In genomic region chr3:40694438-40694837, GRCm38 (mm10) we compare ENCODE assay signal across 8 mouse cellular contexts. TPM values are rescaled to one million over a fixed set of nuclear protein-coding genes. Genes with fewer than 3 reads are reported as not detected.
DNase-seq lines count a peak whose midpoint lies in the region; ATAC-seq lines count a peak whose summit lies in the region.

No protein-coding gene starts in this region.

- no peak overlapping the region for H3K4me3 ChIP-seq in liver, embryonic 12.5 days
- H3K4me3 ChIP-seq in embryonic facial prominence, embryonic 15.5 days (replicated peaks): no peak overlapping the region

- no peak for DNase-seq in frontal cortex, postnatal 25 days (ENCODE audit: low spot score in 2 of 2)
- peak; percentile 46 for DNase-seq in liver
- DNase-seq in lung, postnatal 25 days (ENCODE audit: low spot score): peak; percentile 48
- no peak for DNase-seq in natural killer cell, adult 2 months (ENCODE audit: low spot score in 2 of 2)
- no peak for DNase-seq in right cerebral cortex, postnatal 25 days

- no peak overlapping the region for H3K4me2 ChIP-seq in liver, embryonic 12.5 days
- no peak overlapping the region for H3K4me2 ChIP-seq in embryonic facial prominence, embryonic 15.5 days (replicated peaks)

- H3K27ac ChIP-seq in liver, embryonic 12.5 days: no peak overlapping the region
- no peak overlapping the region for H3K27ac ChIP-seq in embryonic facial prominence, embryonic 15.5 days (replicated peaks)

- no peaks in the 10 kb centered on the region for H3K9me3 ChIP-seq in liver, embryonic 12.5 days (replicated peaks)
- H3K9me3 ChIP-seq in embryonic facial prominence, embryonic 15.5 days (replicated peaks): no peaks in the 10 kb centered on the region

- WGBS in liver, embryonic 12.5 days (ENCODE audit: insufficient replicate concordance): 19% methylated on average over 2 of the region's 2 CpGs
- WGBS in embryonic facial prominence, embryonic 15.5 days: 32% methylated on average over 2 of the region's 2 CpGs

- H3K27me3 ChIP-seq in liver, embryonic 12.5 days (replicated peaks): no peaks in the 10 kb centered on the region
- no peaks in the 10 kb centered on the region for H3K27me3 ChIP-seq in embryonic facial prominence, embryonic 15.5 days

- H3K4me1 ChIP-seq in liver, embryonic 12.5 days: peaks cover 6% of the 10 kb centered on the region; the same call in 1 of the 2 replicates
- no peaks in the 10 kb centered on the region for H3K4me1 ChIP-seq in embryonic facial prominence, embryonic 15.5 days

- H3K9ac ChIP-seq in liver, embryonic 12.5 days: no peak overlapping the region
- H3K9ac ChIP-seq in embryonic facial prominence, embryonic 15.5 days: no peak overlapping the region

- 0 out of 2 replicates have a peak, but pooled peaks have one; percentile 24 for ATAC-seq in frontal cortex, adult (ENCODE audit: low TSS enrichment)
- ATAC-seq in liver, embryonic 12.5 days: no peak
- peak; percentile 39; the same call in 1 of the 2 replicates for ATAC-seq in embryonic facial prominence, embryonic 15.5 days (ENCODE audit: insufficient number of reproducible peaks, low FRiP score, low TSS enrichment, low read depth)

- H3K36me3 ChIP-seq in liver, embryonic 12.5 days: no peaks in the 10 kb centered on the region
- H3K36me3 ChIP-seq in embryonic facial prominence, embryonic 15.5 days: 0 out of 2 replicates have a peak, but pooled peaks cover 2% of the 10 kb centered on the region

RNA-seq across cellular contexts. Expression of gene Slc25a31, which starts 14.2 kb away (rescaled TPM):
- 0.08 and 0.13 TPM in 2 replicates for polyA plus RNA-seq in liver, embryonic 12.5 days (2016; fragmentation: Nextera tagmentation; extraction: Ambion mirVana)
- 0.09 and 0.30 TPM in 2 replicates for polyA plus RNA-seq in embryonic facial prominence, embryonic 15.5 days (2015; fragmentation: Nextera tagmentation; extraction: Ambion mirVana)

RNA-seq across cellular contexts. Expression of gene Hspa4l, which starts 49.9 kb away (rescaled TPM):
- polyA plus RNA-seq in liver, embryonic 12.5 days (2016; fragmentation: Nextera tagmentation; extraction: Ambion mirVana): 20.9 and 23.2 TPM in 2 replicates
- 20.8 and 26.9 TPM in 2 replicates for polyA plus RNA-seq in embryonic facial prominence, embryonic 15.5 days (2015; fragmentation: Nextera tagmentation; extraction: Ambion mirVana)

Comparison
In these comparisons a context has a peak if more than half of its experiments do, and no peak if none do; other contexts are left out.
1. DNase-seq: peak in liver (single experiment) and lung, postnatal 25 days (single experiment); none in frontal cortex, postnatal 25 days (0 of 2), natural killer cell, adult 2 months (0 of 2) and right cerebral cortex, postnatal 25 days (single experiment).